Mouse (Mus musculus) embryonic facial prominence, embryonic 14.5 days (tissue): ENCODE data around the gene Coa3. TPM values are rescaled to one million over a fixed set of nuclear protein-coding genes. Genes with fewer than 3 reads are reported as not detected.
"Not testable (repeated sequence)": the region's sequence is repeated elsewhere in the genome, so short reads cannot be mapped to it uniquely, and the experiment has no call there.

ENCODE experiments used
- ATAC-seq: fragments of 200-750 bp; cut with Nextera tagmentation; 2 replicates; pipeline ENCODE4 v1.8.0; 2017; ENCODE audit warnings: low read depth, moderate number of reproducible peaks, moderate TSS enrichment
- DNase-seq: peaks from one replicate; pipeline ENCODE4 v3.0.0-alpha.2; 2015; ENCODE audit warnings: low spot score
- H3K27ac ChIP-seq: fragments of 300-500 bp; sonication (generic); replicated peaks from 2 replicates; pipeline ENCODE4 v1.5.1; 2014; ENCODE audit warnings: low read depth, mild to moderate bottlenecking, low read length, moderate library complexity
- H3K27me3 ChIP-seq: fragments of 300-500 bp; sonication (generic); replicated peaks from 2 replicates; pipeline ENCODE4 v1.6.1; 2014; ENCODE audit warnings: low read length; ENCODE audit not compliant: control insufficient read depth, insufficient read depth
- H3K36me3 ChIP-seq: fragments of 300-500 bp; sonication (generic); 2 replicates; pipeline ENCODE4 v1.6.1; 2014; ENCODE audit warnings: low read length, mixed read lengths; ENCODE audit not compliant: control insufficient read depth, insufficient read depth
- H3K4me1 ChIP-seq: fragments of 300-500 bp; sonication (generic); 2 replicates; pipeline ENCODE4 v1.6.1; 2014; ENCODE audit warnings: antibody characterized with exemption, low read length; ENCODE audit not compliant: control insufficient read depth, insufficient read depth
- H3K4me2 ChIP-seq: fragments of 300-500 bp; sonication (generic); 2 replicates; pipeline ENCODE4 v1.6.1; 2014; ENCODE audit warnings: low read depth, mild to moderate bottlenecking, low read length, moderate library complexity, mixed read lengths
- H3K4me3 ChIP-seq: fragments of 300-500 bp; sonication (generic); 2 replicates; pipeline ENCODE4 v1.5.1; 2014; ENCODE audit warnings: low read depth, mild to moderate bottlenecking, low read length
- H3K9ac ChIP-seq: fragments of 300-500 bp; sonication (generic); 2 replicates; pipeline ENCODE4 v1.6.1; 2014; ENCODE audit warnings: low read depth, mild to moderate bottlenecking, low read length, moderate library complexity, mixed read lengths
- H3K9me3 ChIP-seq: fragments of 300-500 bp; sonication (generic); 2 replicates; pipeline ENCODE4 v1.6.1; 2016; ENCODE audit warnings: low read length; ENCODE audit not compliant: control insufficient read depth
- WGBS: fragments of 180-500 bp; shearing (Covaris S2); extraction: QIAGEN DNeasy Blood & Tissue Kit; methylation state at CpG from one replicate; pipeline ENCODE4 v1.1.7; 2014; 5-methylcytosine and 5-hydroxymethylcytosine counted together
- polyA plus RNA-seq: library from polyadenylated mRNA; unstranded; fragments of >200 nt; fragmentation: Nextera tagmentation; extraction: Ambion mirVana; gene quantifications from 2 replicates; pipeline ENCODE4 v1.2.1, GENCODE M21; 2014

Coa3 gene
- polyA plus RNA-seq: 180 and 181 TPM in 2 replicates

DNA sequence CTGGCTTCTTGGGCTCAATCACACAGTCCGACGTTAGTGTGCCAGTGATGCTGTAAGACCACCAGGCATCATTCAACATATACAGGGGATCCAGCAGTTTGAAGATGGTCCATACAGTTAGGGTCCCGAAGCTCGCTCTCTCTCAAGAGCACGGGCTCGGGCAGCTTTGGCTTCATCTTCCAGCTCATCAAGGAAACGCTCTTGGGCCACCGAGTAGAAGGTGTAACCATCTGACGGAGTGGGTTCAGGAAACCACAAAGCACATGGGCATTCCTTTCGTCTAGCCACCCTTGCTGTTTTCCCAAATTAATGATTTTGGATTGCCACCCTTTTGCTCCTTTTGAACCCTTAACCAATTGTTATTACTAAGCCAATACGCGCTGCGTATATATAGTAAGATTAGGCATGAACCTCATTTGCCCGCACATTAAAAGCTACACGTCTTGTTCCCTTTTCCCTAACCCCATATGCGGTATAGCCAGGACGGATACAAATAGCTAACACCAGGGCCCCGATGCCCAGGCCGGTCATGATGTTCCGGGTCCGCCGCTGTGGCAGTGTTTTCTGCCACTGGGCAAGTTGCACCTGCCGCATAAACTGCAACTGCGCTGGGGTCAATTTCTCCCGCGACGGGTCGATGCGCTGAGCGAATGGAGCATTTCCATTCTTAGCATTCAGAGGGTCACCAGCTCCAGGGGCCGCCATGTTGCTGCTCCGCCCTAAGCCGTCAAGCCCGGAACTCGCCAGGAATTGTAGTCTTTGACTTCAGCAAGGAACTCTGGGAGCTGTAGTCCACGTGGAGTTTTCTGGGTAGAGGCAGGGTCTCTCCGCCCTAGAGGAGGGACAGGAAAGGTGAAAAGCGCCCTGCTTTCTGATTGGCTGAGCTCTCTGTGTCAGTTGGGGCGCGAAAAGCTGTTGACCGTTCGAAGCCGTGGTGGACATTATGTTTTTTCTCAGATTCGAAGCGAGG is at the start of gene Coa3, which contains the start of gene Cntd1:
TSS of gene Coa3 (minus strand) at position 892 of the 970 bp plus-strand sequence.
TSS of gene Cntd1 (plus strand) at position 790 of the 970 bp plus-strand sequence.
- Histone ChIP-seq H3K4me2 (peak within 1 kb of the TSS; percentile 93), H3K27ac (peak within 1 kb of the TSS; percentile 45), H3K36me3 (peaks cover 6% of the 10 kb centered on the region; the same call in 1 of the 2 replicates), H3K4me3 (peak within 1 kb of the TSS; percentile 85), H3K4me1 (peaks cover 14% of the 10 kb centered on the region), H3K27me3 (peaks cover 5% of the 10 kb centered on the region; the same call in 1 of the 2 replicates), H3K9me3 (no peaks in the 10 kb centered on the region), H3K9ac (peak within 1 kb of the TSS; percentile 80)
- peak; percentile 98 for ATAC-seq
- 10% methylated on average over 45 of the region's 45 CpGs for WGBS
- DNase-seq: peak; percentile 98

DNA sequence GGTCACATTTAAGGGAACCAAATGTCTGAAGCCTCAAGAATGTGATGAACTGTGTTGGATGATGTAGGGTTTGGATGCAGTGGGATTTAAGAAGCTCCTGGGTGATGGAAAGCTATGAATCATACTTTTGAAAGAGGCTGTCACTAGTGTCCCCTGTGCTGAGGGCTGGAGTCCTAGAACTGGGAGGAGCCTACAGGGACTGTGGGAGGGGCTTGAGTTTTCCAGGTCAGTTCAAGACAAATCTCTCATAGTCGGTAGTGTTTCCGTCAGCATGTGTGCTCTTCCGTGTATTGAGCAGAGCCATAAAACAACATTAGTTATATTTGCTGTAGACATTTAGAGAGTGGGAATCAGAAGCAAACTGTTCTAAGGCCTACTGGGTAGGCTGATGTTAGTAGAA is 48.4 kb upstream of the Coa3 start:
- Histone ChIP-seq H3K4me1 (no peaks in the 10 kb centered on the region), H3K9ac (no peak overlapping the region), H3K4me2 (no peak overlapping the region), H3K4me3 (no peak overlapping the region), H3K36me3 (peaks cover 39% of the 10 kb centered on the region), H3K27ac (no peak overlapping the region), H3K9me3 (no peaks in the 10 kb centered on the region), H3K27me3 (no peaks in the 10 kb centered on the region)
- 52% methylated on average over 3 of the region's 3 CpGs for WGBS
- DNase-seq: no peak
- no peak for ATAC-seq

DNA sequence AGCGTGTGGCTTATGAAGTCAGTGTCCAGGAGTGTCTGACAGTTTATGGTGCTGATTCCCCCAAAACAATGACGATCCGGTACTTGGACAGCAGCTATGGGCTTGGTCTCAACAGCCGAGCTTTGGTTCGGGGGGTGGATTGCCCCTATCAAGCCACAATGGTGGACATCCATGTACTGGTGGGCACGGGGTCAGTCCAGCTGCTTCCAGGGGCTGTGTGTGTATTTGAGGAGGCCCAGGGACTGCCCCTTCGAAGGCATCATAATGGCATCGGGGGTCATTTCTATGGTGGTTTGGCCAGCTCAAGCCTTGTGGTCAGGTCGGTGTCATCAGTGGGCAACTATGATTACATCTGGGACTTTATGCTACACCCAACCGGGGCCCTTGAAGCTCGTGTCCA is 47.2 kb upstream of the Coa3 start:
- Histone ChIP-seq H3K36me3 (peaks cover 50% of the 10 kb centered on the region), H3K4me3 (no peak overlapping the region), H3K9me3 (no peaks in the 10 kb centered on the region), H3K27ac (no peak overlapping the region), H3K9ac (no peak overlapping the region), H3K4me1 (no peaks in the 10 kb centered on the region), H3K27me3 (no peaks in the 10 kb centered on the region), H3K4me2 (no peak overlapping the region)
- WGBS: 87% methylated on average over 11 of the region's 11 CpGs
- ATAC-seq: no peak
- no peak for DNase-seq

DNA sequence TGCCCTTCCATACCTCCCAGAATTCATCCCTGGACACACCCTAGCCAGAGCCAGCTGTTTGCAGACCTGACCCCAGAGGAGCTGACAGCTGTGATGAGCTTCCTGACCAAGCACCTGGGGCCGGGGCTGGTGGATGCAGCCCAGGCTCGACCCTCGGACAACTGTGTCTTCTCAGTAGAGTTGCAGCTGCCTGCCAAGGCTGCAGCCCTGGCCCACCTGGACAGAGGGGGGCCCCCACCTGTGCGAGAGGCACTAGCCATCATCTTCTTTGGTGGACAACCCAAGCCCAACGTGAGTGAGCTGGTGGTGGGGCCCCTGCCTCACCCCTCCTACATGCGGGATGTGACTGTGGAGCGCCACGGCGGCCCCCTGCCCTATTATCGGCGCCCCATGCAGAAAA is 46.3 kb upstream of the Coa3 start:
- not testable (repeated sequence) for ATAC-seq, DNase-seq, H3K4me1 ChIP-seq, H3K9ac ChIP-seq, H3K9me3 ChIP-seq, H3K4me2 ChIP-seq, H3K4me3 ChIP-seq, H3K27me3 ChIP-seq, H3K27ac ChIP-seq
- WGBS: 90% methylated on average over 11 of the region's 11 CpGs
- peaks cover 60% of the 10 kb centered on the region for H3K36me3 ChIP-seq

DNA sequence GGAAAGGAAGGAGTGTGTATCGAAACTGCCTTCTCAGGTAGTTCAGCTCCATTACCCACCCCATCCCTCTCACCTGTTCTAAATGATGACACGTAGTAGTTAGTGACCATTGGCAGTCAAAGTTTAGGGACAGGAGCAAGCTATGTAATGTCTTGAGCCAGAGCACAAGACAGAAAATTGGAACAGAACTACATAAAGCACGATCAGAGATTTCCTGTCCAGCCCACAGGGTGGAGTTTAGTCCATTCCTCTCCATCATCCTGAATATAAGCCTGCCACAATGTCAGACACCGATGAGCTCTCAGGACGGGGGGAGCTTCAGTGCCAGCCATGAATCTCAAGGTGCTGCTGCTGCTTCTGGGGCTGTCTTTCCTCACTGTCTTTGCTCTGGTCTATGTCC is 45.8 kb upstream of the Coa3 start, which contains the start of gene Aoc2:
TSS of gene Aoc2 (plus strand) at position 301 of the 400 bp plus-strand sequence.
- H3K27ac ChIP-seq: no peak within 1 kb of the TSS
- no peak for DNase-seq
- no peaks in the 10 kb centered on the region for H3K27me3 ChIP-seq
- ATAC-seq: no peak
- H3K4me1 ChIP-seq: no peaks in the 10 kb centered on the region
- WGBS: 93% methylated on average over 5 of the region's 5 CpGs
- no peaks in the 10 kb centered on the region for H3K9me3 ChIP-seq
- H3K36me3 ChIP-seq: peaks cover 64% of the 10 kb centered on the region
- H3K9ac ChIP-seq: no peak within 1 kb of the TSS
- H3K4me3 ChIP-seq: no peak within 1 kb of the TSS
- H3K4me2 ChIP-seq: no peak within 1 kb of the TSS

DNA sequence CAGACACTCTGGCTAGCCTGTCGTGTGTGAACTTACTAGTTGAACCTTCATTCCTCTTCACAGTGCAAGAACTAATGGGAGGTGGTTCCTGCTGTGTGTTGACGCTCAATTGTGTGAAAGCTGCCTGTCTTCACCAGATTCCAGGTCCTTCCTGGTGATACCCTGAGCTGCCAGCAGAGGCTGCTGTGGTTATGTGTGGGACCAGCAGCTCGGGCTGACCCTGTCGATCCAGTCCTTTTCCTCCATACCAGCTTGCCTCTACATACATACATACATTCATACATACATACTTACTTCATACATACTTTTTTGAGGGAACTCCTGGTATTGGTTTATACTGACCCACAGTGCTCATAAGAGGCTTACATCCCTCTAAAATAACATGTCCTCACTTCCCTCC is 44.7 kb upstream of the Coa3 start:
- H3K9me3 ChIP-seq: no peaks in the 10 kb centered on the region
- no peak overlapping the region for H3K4me2 ChIP-seq
- H3K27ac ChIP-seq: no peak overlapping the region
- ATAC-seq (peak; percentile 64), DNase-seq (peak; percentile 81)
- H3K4me3 ChIP-seq: no peak overlapping the region
- whole genome bisulfite sequencing: 20% methylated on average over 4 of the region's 4 CpGs
- peaks cover 76% of the 10 kb centered on the region for H3K36me3 ChIP-seq
- no peak overlapping the region for H3K9ac ChIP-seq
- no peaks in the 10 kb centered on the region for H3K27me3 ChIP-seq
- no peaks in the 10 kb centered on the region for H3K4me1 ChIP-seq

DNA sequence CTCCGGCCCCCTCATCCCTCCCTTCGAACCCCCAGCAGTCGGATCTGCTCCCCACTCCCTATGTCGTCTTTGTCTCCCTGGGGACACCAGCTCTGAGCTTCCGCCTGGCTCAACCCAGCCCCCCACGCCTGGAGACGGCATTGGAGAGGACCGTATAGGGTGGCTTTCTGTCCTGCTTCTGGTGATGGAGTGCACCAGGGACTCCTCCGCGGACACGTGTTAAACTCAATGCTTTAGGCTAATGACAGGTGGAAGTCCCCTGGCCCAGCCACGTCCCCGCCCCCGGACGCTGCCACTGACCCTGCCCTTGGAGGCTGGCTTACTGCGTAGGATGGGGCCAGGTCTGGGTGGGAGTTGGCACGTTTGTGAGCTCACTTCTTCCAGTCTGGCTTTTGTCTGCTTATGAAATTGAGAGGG is 37.6 kb upstream of the Coa3 start:
- no peaks in the 10 kb centered on the region for H3K27me3 ChIP-seq
- peaks cover 39% of the 10 kb centered on the region for H3K36me3 ChIP-seq
- peak overlapping the region; percentile 90 for H3K4me2 ChIP-seq
- H3K4me3 ChIP-seq: peak overlapping the region; percentile 96
- peak overlapping the region; percentile 87 for H3K9ac ChIP-seq
- DNase-seq: peak; percentile 39
- WGBS: 0% methylated on average over 17 of the region's 17 CpGs
- peak overlapping the region; percentile 82 for H3K27ac ChIP-seq
- peaks cover 5% of the 10 kb centered on the region; the same call in 1 of the 2 replicates for H3K4me1 ChIP-seq
- H3K9me3 ChIP-seq: no peaks in the 10 kb centered on the region
- ATAC-seq: peak; percentile 35

DNA sequence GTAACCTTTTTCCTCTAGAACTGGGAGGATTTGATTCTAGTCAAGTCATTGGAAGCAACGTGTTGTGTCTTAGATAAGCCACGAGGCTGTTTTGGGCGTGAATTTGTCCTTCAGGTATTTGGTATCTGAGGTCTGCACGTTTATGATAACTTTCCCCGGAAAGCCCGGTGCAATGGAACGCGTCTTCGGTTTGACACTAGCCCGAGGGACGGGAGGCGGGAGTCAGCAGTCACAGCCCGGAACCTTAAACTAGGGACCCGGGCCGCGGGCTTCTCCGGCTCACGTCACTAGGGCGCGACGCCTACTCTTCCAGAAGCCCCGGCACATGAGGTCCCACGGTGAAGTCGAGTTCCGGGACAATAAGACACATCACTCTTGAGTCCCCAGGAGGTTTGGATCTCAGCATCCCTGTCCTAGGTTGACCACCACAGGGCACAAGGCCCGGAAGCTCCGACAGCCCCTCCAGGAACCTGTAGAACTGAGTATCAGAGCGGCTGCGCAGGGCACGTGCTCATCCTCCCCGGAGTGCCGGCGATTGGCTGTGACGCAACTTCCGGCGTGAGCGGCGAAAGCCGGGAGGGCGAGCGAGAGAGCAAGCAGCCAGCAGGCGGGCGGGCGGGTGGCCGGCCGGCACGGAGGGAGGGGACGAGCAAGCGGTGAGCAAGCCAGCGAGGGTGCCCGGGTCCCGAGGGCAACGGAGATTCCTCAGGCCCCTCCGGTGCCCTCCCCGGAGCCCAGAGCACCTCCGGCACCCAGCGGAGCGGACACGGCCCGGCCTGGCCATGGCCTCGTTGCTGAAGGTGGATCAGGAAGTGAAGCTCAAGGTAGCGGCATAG is 37.0 kb upstream of the Coa3 start, which contains the start of gene Psme3:
TSS of gene Psme3 (plus strand) at position 549 of the 836 bp plus-strand sequence.
- H3K36me3 ChIP-seq: peaks cover 33% of the 10 kb centered on the region
- H3K27ac ChIP-seq: peak within 1 kb of the TSS; percentile 82
- under 1% methylated on average over 38 of the region's 62 CpGs for WGBS
- no peaks in the 10 kb centered on the region for H3K9me3 ChIP-seq
- peak; percentile 94 for DNase-seq
- peak; percentile 93 for ATAC-seq
- no peaks in the 10 kb centered on the region for H3K27me3 ChIP-seq
- peak within 1 kb of the TSS; percentile 87 for H3K9ac ChIP-seq
- peak within 1 kb of the TSS; percentile 96 for H3K4me3 ChIP-seq
- H3K4me2 ChIP-seq: peak within 1 kb of the TSS; percentile 90
- peaks cover 5% of the 10 kb centered on the region; the same call in 1 of the 2 replicates for H3K4me1 ChIP-seq
